Mouse (Mus musculus) bone marrow macrophage, adult 2 months (primary cell): ENCODE results near the gene Ssr3. TPM values are rescaled to one million over a fixed set of nuclear protein-coding genes. Genes with fewer than 3 reads are reported as not detected.
"Not testable (repeated sequence)": the region's sequence is repeated elsewhere in the genome, so short reads cannot be mapped to it uniquely, and the experiment has no call there.

ENCODE experiments used
- H3K27ac ChIP-seq: 2 replicates; pipeline ENCODE4 v1.5.1; 2012; ENCODE audit warnings: low read depth, low read length; ENCODE audit not compliant: insufficient read depth
- H3K4me1 ChIP-seq: 2 replicates; pipeline ENCODE4 v1.6.1; 2012; ENCODE audit warnings: low read length; ENCODE audit not compliant: control insufficient read depth, insufficient read depth
- H3K4me3 ChIP-seq: 2 replicates; pipeline ENCODE4 v1.5.1; 2012; ENCODE audit warnings: mild to moderate bottlenecking, low read length, moderate library complexity; ENCODE audit not compliant: insufficient read depth
- CTCF ChIP-seq: IDR thresholded peaks from 2 replicates; pipeline ENCODE4 v1.5.1; 2012; ENCODE audit warnings: low read depth, mild to moderate bottlenecking, low read length, moderate library complexity
- POLR2A ChIP-seq: IDR thresholded peaks from 2 replicates; pipeline ENCODE4 v1.6.1; 2012; ENCODE audit warnings: mild to moderate bottlenecking, low read depth, low read length, borderline replicate concordance
- polyA plus RNA-seq: library from polyadenylated mRNA; stranded (reverse); fragments of >200 nt; gene quantifications from 2 replicates; pipeline ENCODE4 v1.2.4, GENCODE M21; 2012; ENCODE audit not compliant: missing spikeins, insufficient read depth, insufficient read length

Gene Ssr3
- polyA plus RNA-seq, 1 experiment = 168 TPM

- Histone ChIP-seq H3K27ac (no peak overlapping the region), H3K4me3 (no peak overlapping the region), H3K4me1 (no peaks in the 10 kb centered on the region)
- no peak for TF ChIP-seq CTCF
- no peak for TF ChIP-seq POLR2A
Observed at GRCm38 (mm10) chr3:65405781-65406180, 13.4 kb upstream of the Ssr3 start.

DNA sequence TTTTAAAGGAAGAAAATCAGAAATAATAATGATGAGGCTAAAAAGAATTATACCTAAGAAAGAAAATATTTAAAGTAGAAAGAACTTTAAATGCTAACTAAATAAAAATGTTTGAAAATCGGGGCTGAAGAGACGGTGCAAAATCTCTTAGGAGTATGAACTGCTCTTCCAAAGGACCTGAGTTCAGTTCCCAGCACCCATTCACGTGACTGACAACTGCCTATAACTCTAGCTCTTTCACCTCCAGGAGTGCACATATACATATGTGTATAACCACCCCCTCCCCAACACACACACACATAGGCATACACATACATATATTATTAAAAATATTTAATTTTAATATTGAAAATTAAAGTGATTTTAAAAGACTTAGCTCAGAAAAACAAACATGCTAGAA is 5.1 kb upstream of the Ssr3 start:
- no peak for TF ChIP-seq CTCF
- no peak for TF ChIP-seq POLR2A
- Histone ChIP-seq H3K4me1 (peaks cover 9% of the 10 kb centered on the region), H3K4me3 (no peak overlapping the region), H3K27ac (peak overlapping the region; percentile 55)

- TF ChIP-seq CTCF (no peak), POLR2A (no peak)
- Histone ChIP-seq H3K4me1 (peaks cover 9% of the 10 kb centered on the region), H3K4me3 (no peak overlapping the region), H3K27ac (peak overlapping the region; percentile 76)
Observed at GRCm38 (mm10) chr3:65396835-65397504, 4.5 kb upstream of the Ssr3 start.

- not testable (repeated sequence) for H3K27ac ChIP-seq, H3K4me3 ChIP-seq
- H3K4me1 ChIP-seq = peaks cover 11% of the 10 kb centered on the region
Observed at GRCm38 (mm10) chr3:65395111-65395510, 2.7 kb upstream of the Ssr3 start.

DNA sequence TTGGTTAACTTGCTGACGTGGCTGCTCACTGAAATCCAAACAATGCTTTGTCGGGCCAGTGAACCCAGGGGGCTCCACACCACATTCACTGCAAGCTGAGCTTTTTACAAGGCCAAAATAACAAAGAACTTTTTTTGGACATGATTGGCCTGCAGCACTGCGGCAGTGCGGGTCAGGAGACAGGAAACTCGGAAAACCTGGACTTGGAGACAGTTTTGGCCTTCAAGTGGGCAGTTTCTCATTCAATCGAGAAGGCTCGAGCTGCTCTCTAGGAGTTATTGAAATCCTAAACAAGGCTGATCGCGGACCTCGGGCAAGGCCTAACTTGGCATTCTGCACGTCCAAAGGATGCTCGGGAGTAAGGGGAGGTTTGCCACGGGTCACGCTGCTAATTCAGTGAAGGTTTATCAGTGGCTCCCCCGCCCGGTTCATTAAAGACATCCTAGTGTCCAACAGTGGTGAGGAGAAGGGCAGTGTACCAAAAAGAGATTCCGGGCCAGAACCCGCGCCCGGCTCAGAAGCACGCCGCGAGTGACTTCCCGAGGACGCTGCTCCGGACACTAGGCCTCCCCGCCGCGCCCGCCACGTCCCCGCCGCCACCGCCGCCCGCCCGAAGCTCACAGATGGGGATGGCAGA is 521 bp downstream of the Ssr3 start:
- H3K4me3 ChIP-seq = peak overlapping the region; percentile 69
- H3K27ac ChIP-seq = peak overlapping the region; percentile 41
- peaks cover 8% of the 10 kb centered on the region for H3K4me1 ChIP-seq
- TF ChIP-seq CTCF (no peak), POLR2A (no peak)

GRCm38 (mm10) chr3:65391222-65391783 is 1.1 kb downstream of the Ssr3 start:
- TF ChIP-seq POLR2A (no peak), CTCF (no peak)
- H3K4me1 ChIP-seq = peaks cover 7% of the 10 kb centered on the region
- H3K4me3 ChIP-seq = peak overlapping the region; percentile 69
- 0 out of 2 replicates have a peak overlapping the region, but pooled peaks have one; percentile 2 for H3K27ac ChIP-seq

- Histone ChIP-seq H3K4me1 (peaks cover 10% of the 10 kb centered on the region), H3K4me3 (no peak overlapping the region), H3K27ac (no peak overlapping the region)
- TF ChIP-seq POLR2A (no peak), CTCF (no peak)
Observed at GRCm38 (mm10) chr3:65385771-65386170, 6.7 kb downstream of the Ssr3 start.

GRCm38 (mm10) chr3:65384431-65384830 is 8.0 kb downstream of the Ssr3 start:
- no peak overlapping the region for H3K27ac ChIP-seq
- no peak overlapping the region for H3K4me3 ChIP-seq
- H3K4me1 ChIP-seq = peaks cover 11% of the 10 kb centered on the region
- TF ChIP-seq POLR2A (no peak), CTCF (no peak)

DNA sequence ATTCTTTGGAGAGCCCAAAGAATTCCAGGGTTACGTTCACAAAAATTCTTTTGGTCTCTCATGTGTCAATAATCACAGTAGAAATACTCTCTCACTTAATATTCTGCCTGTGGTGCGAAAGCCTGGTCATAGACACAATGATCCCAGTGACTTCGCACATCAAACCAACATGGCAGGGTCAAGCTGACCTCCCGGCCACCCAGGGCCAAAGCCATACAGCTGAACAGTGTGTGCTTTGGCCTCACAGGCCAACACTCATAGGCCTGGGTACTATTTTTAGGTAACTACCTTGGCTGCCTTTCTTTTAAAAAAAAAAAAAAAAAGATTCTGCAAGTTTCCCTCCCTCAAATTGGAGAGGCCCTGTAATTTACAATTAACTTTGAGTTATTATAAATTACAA is 11.3 kb downstream of the Ssr3 start:
- H3K4me1 ChIP-seq = peaks cover 7% of the 10 kb centered on the region
- no peak overlapping the region for H3K27ac ChIP-seq
- no peak overlapping the region for H3K4me3 ChIP-seq
- TF ChIP-seq CTCF (no peak), POLR2A (no peak)

GRCm38 (mm10) chr3:65379884-65380539 is 12.4 kb downstream of the Ssr3 start:
- Histone ChIP-seq H3K4me1 (peaks cover 5% of the 10 kb centered on the region), H3K4me3 (no peak overlapping the region), H3K27ac (no peak overlapping the region)
- no peak for TF ChIP-seq POLR2A
- no peak for TF ChIP-seq CTCF
